Mouse (Mus musculus): ENCODE measurements around the gene Rassf10. TPM values are rescaled to one million over a fixed set of nuclear protein-coding genes. Genes with fewer than 3 reads are reported as not detected.

The Rassf10 gene
- total RNA-seq (2023) = under 1 TPM; 0.13 to 0.22 TPM

GRCm38 (mm10) chr7:112953777-112954291, at the start of gene Rassf10:
Rassf10 (plus strand) TSS chr7:112953962.

Measured in neutrophil, adult 83 days (primary cell).